Comparison of ENCODE assay signal across 8 mouse cellular contexts in genomic region chr7:143152350-143152749, GRCm38 (mm10). TPM values are rescaled to one million over a fixed set of nuclear protein-coding genes. Genes with fewer than 3 reads are reported as not detected.
A peak's percentile ranks its signal among the peaks of the same experiment; 100 is the strongest.
DNase-seq lines count a peak whose midpoint lies in the region; ATAC-seq and TF ChIP-seq lines count a peak whose summit lies in the region.

No protein-coding gene starts in this region.

- DNase-seq in kidney, adult 2 months = peak; percentile 20
- no peak for DNase-seq in kidney, adult 11 months
- no peak for DNase-seq in testis, postnatal 14 days (ENCODE audit: low spot score)
- peak; percentile 75 for DNase-seq in retina, embryonic 14.5 days (ENCODE audit: low spot score)
- DNase-seq in adrenal gland, adult 2 months = no peak
- DNase-seq in thymus, postnatal 25 days = no peak

- peak; percentile 47; the same call in 1 of the 2 replicates for ATAC-seq in common myeloid progenitor, adult 5-6 weeks (replicated peaks; ENCODE audit: low read depth, poor library complexity, severe bottlenecking)

- no peaks in the 10 kb centered on the region for H3K36me3 ChIP-seq in kidney, adult 2 months (ENCODE audit: control insufficient read depth, insufficient read depth, low read length)
- H3K36me3 ChIP-seq in testis, adult 2 months (ENCODE audit: control insufficient read depth, insufficient read depth, low read length) = no peaks in the 10 kb centered on the region

- no peak overlapping the region for H3K27ac ChIP-seq in kidney, adult 2 months (ENCODE audit: insufficient read depth, low read depth, low read length)
- no peak overlapping the region for H3K27ac ChIP-seq in testis, adult 2 months (ENCODE audit: control insufficient read depth, insufficient read depth, low read depth, low read length)

- H3K4me1 ChIP-seq in kidney, adult 2 months (ENCODE audit: control insufficient read depth, insufficient read depth, low read length) = no peaks in the 10 kb centered on the region
- H3K4me1 ChIP-seq in testis, adult 2 months (ENCODE audit: control insufficient read depth, insufficient read depth, low read length) = peaks cover 7% of the 10 kb centered on the region

- H3K27me3 ChIP-seq in kidney, adult 2 months (replicated peaks; ENCODE audit: control insufficient read depth, insufficient read depth, low read length) = no peaks in the 10 kb centered on the region
- no peaks in the 10 kb centered on the region for H3K27me3 ChIP-seq in testis, adult 2 months (ENCODE audit: control insufficient read depth, insufficient read depth, low read length)

- TF ChIP-seq CTCF in kidney, adult 2 months (conservative IDR thresholded peaks at IDR 0.05; ENCODE audit: insufficient read depth, insufficient read length, low read depth, low read length) = peak; percentile 49
- TF ChIP-seq CTCF in testis, adult 2 months (IDR thresholded peaks at IDR 0.05; ENCODE audit: control insufficient read depth, insufficient read depth, insufficient replicate concordance, low read depth, low read length) = peak; percentile 27; the same call in 1 of the 2 replicates

- WGBS in kidney, adult 2 months = 49% methylated on average over 3 of the region's 3 CpGs

- no peak for TF ChIP-seq POLR2A in kidney, adult 2 months (IDR thresholded peaks at IDR 0.05; ENCODE audit: low read depth, low read length)
- TF ChIP-seq POLR2A in testis, adult 2 months (IDR thresholded peaks at IDR 0.05; ENCODE audit: control insufficient read depth, low read depth, low read length) = no peak

- no peak overlapping the region for H3K4me3 ChIP-seq in kidney, adult 2 months (ENCODE audit: insufficient read depth, low read depth, low read length)
- no peak overlapping the region for H3K4me3 ChIP-seq in testis, adult 2 months (ENCODE audit: control insufficient read depth, low read depth, low read length)

RNA-seq across cellular contexts. Expression of gene Kcnq1, which starts 46.2 kb away (rescaled TPM):
- polyA plus RNA-seq in kidney, adult 2 months (2012; rRNA removed) = 24.0 and 27.5 TPM in 2 replicates
- polyA plus RNA-seq in testis, adult 2 months (2012; rRNA removed) = 1.6 and 1.8 TPM in 2 replicates
- not detected in 2 replicates for total RNA-seq in common myeloid progenitor, adult 5-6 weeks (2017)
- 1 to 10 TPM; 1.9 to 4.1 TPM for total RNA-seq in adrenal gland, adult 2 months (2021)
- 14.2 and 17.2 TPM in 2 replicates for polyA plus RNA-seq in adrenal gland, adult 2 months (2012; rRNA removed)

RNA-seq across cellular contexts. Expression of gene Trpm5, which starts 57.9 kb away (rescaled TPM):
- 0.03 TPM in 2 replicates for polyA plus RNA-seq in kidney, adult 2 months (2012; rRNA removed)
- polyA plus RNA-seq in testis, adult 2 months (2012; rRNA removed) = 1.1 and 1.5 TPM in 2 replicates
- total RNA-seq in common myeloid progenitor, adult 5-6 weeks (2017) = not detected in 2 replicates
- under 1 TPM; 0.23 to 0.24 TPM for total RNA-seq in adrenal gland, adult 2 months (2021)
- 0.40 and 0.48 TPM in 2 replicates for polyA plus RNA-seq in adrenal gland, adult 2 months (2012; rRNA removed)

Comparison
In these comparisons a context has a peak if more than half of its experiments do, and no peak if none do; other contexts are left out.
1. DNase-seq: peak in kidney, adult 2 months (single experiment) and retina, embryonic 14.5 days (single experiment); none in kidney, adult 11 months (single experiment), testis, postnatal 14 days (single experiment), adrenal gland, adult 2 months (single experiment) and thymus, postnatal 25 days (single experiment).